ENCODE assay signal across 18 mouse cellular contexts in the genomic region with DNA sequence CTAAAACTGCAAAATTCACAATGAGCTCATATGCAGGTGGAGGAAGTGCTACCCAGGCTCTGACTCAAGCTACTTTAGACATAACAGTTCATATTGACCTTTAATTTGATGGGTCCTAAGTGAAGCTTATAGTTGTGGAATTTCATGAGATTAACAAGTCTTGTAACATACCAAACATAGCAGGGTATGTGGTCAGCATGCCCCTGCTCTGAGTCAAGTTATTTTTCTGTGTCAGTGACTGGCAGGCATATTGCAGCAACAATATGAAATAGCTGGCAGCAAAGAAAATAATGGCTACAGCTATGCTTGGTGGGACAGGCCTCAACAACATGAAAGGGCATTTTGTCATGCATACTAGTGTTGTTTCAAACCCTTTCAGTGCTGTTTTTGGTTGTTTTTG.
"Had no signal": no experiment of that assay in that cellular context is flagged by ENCODE, and none has a peak within 500 bp of the region (broad histone marks: within the 10 kb centered on the region; RNA-seq: fewer than 3 reads in every experiment).

No protein-coding gene starts in this region.

- H3K27ac ChIP-seq: kidney, embryonic 15.5 days; left cerebral cortex, adult 2 months; liver, embryonic 13.5 days; neural tube, embryonic 12.5 days; neural tube, embryonic 15.5 days had no signal

- H3K9ac ChIP-seq: kidney, embryonic 15.5 days; liver, embryonic 13.5 days; neural tube, embryonic 12.5 days; neural tube, embryonic 15.5 days had no signal

- H3K27me3 ChIP-seq: kidney, embryonic 15.5 days; liver, embryonic 13.5 days; megakaryocyte, embryonic 14.5 days; neural tube, embryonic 12.5 days; neural tube, embryonic 15.5 days had no signal

- H3K4me1 ChIP-seq: kidney, embryonic 15.5 days; liver, embryonic 13.5 days; neural tube, embryonic 12.5 days; neural tube, embryonic 15.5 days had no signal

- DNase-seq: kidney, adult 8-10 months; kidney, postnatal 10 days; kidney, postnatal 36 days; layer of hippocampus, postnatal 36 days; liver, embryonic 13.5 days; lung, adult 2 months; lung, postnatal 36 days; midbrain, embryonic 14.5 days; right cerebral cortex, postnatal 25 days; spleen, adult 18-20 months; thymus, adult 18-20 months; thymus, postnatal 36 days had no signal

- H3K36me3 ChIP-seq: neural tube, embryonic 12.5 days; neural tube, embryonic 15.5 days had no signal

- H3K4me3 ChIP-seq: kidney, embryonic 15.5 days; left cerebral cortex, adult 2 months; liver, embryonic 13.5 days; megakaryocyte, embryonic 14.5 days; neural tube, embryonic 12.5 days; neural tube, embryonic 15.5 days had no signal

- H3K9me3 ChIP-seq: kidney, embryonic 15.5 days; liver, embryonic 13.5 days; neural tube, embryonic 12.5 days; neural tube, embryonic 15.5 days had no signal

- H3K4me2 ChIP-seq: kidney, embryonic 15.5 days; liver, embryonic 13.5 days; midbrain, embryonic 11.5 days; neural tube, embryonic 12.5 days; neural tube, embryonic 15.5 days had no signal
